Mouse (Mus musculus) splenic B cell, adult 2 months (primary cell): ENCODE results near the gene Adarb1.

Source experiments
- DNase-seq: peaks from one replicate; pipeline ENCODE4 v3.0.0-alpha.2; 2011; ENCODE audit warnings: low read depth, low spot score
- H3K27me3 ChIP-seq: 2 replicates; pipeline ENCODE4 v1.6.1; 2012; ENCODE audit warnings: mild to moderate bottlenecking, low read length, moderate library complexity, mixed read lengths; ENCODE audit not compliant: control insufficient read depth, poor library complexity, insufficient read depth, severe bottlenecking
- H3K36me3 ChIP-seq: 2 replicates; pipeline ENCODE4 v1.6.1; 2012; ENCODE audit warnings: mild to moderate bottlenecking, low read length, moderate library complexity, mixed read lengths; ENCODE audit not compliant: control insufficient read depth, poor library complexity, insufficient read depth, severe bottlenecking

Gene Adarb1

GRCm38 (mm10) chr10:77381191-77381590 lies 36.9 kb downstream of the Adarb1 start:
- no peak for DNase-seq

GRCm38 (mm10) chr10:77380716-77381115 lies 37.4 kb downstream of the Adarb1 start:
- no peak for DNase-seq
- Histone ChIP-seq H3K27me3 (no peaks in the 10 kb centered on the region), H3K36me3 (no peaks in the 10 kb centered on the region)

More at GRCm38 (mm10) chr10:77381191-77381590, 36.9 kb downstream of the Adarb1 start:
- Histone ChIP-seq H3K27me3 (no peaks in the 10 kb centered on the region), H3K36me3 (no peaks in the 10 kb centered on the region)

- DNase-seq = no peak
- Histone ChIP-seq H3K36me3 (no peaks in the 10 kb centered on the region), H3K27me3 (no peaks in the 10 kb centered on the region)
Observed at GRCm38 (mm10) chr10:77379199-77379598, 38.9 kb downstream of the Adarb1 start.

GRCm38 (mm10) chr10:77376056-77376455 lies 42.0 kb downstream of the Adarb1 start:
- H3K36me3 ChIP-seq = no peaks in the 10 kb centered on the region
- no peak for DNase-seq
- H3K27me3 ChIP-seq = no peaks in the 10 kb centered on the region

GRCm38 (mm10) chr10:77374948-77375347 lies 43.1 kb downstream of the Adarb1 start:
- Histone ChIP-seq H3K36me3 (no peaks in the 10 kb centered on the region), H3K27me3 (no peaks in the 10 kb centered on the region)
- no peak for DNase-seq

- no peaks in the 10 kb centered on the region for H3K27me3 ChIP-seq
- no peak for DNase-seq
Observed at GRCm38 (mm10) chr10:77374407-77374806, 43.7 kb downstream of the Adarb1 start.

GRCm38 (mm10) chr10:77370129-77370528 lies 47.9 kb downstream of the Adarb1 start:
- H3K36me3 ChIP-seq = no peaks in the 10 kb centered on the region
- DNase-seq = no peak
- H3K27me3 ChIP-seq = no peaks in the 10 kb centered on the region

More at GRCm38 (mm10) chr10:77374407-77374806, 43.7 kb downstream of the Adarb1 start:
- H3K36me3 ChIP-seq = no peaks in the 10 kb centered on the region

- no peaks in the 10 kb centered on the region for H3K36me3 ChIP-seq
- no peaks in the 10 kb centered on the region for H3K27me3 ChIP-seq
- DNase-seq = no peak
Observed at GRCm38 (mm10) chr10:77367973-77368372, 50.1 kb downstream of the Adarb1 start.

- Histone ChIP-seq H3K36me3 (no peaks in the 10 kb centered on the region), H3K27me3 (no peaks in the 10 kb centered on the region)
- DNase-seq = peak; percentile 3
Observed at GRCm38 (mm10) chr10:77366959-77367358, 51.1 kb downstream of the Adarb1 start.

GRCm38 (mm10) chr10:77365212-77365611 lies 52.9 kb downstream of the Adarb1 start:
- Histone ChIP-seq H3K27me3 (no peaks in the 10 kb centered on the region), H3K36me3 (no peaks in the 10 kb centered on the region)
- no peak for DNase-seq

GRCm38 (mm10) chr10:77360486-77360885 lies 57.6 kb downstream of the Adarb1 start:
- DNase-seq = no peak
- no peaks in the 10 kb centered on the region for H3K27me3 ChIP-seq
- no peaks in the 10 kb centered on the region for H3K36me3 ChIP-seq

GRCm38 (mm10) chr10:77357957-77358356 lies 60.1 kb downstream of the Adarb1 start:
- H3K36me3 ChIP-seq = no peaks in the 10 kb centered on the region
- DNase-seq = no peak

GRCm38 (mm10) chr10:77353031-77353745 lies 64.9 kb downstream of the Adarb1 start:
- H3K36me3 ChIP-seq = no peaks in the 10 kb centered on the region

More at GRCm38 (mm10) chr10:77357957-77358356, 60.1 kb downstream of the Adarb1 start:
- H3K27me3 ChIP-seq = no peaks in the 10 kb centered on the region

GRCm38 (mm10) chr10:77342842-77343241 lies 75.2 kb downstream of the Adarb1 start:
- Histone ChIP-seq H3K36me3 (no peaks in the 10 kb centered on the region), H3K27me3 (no peaks in the 10 kb centered on the region)
- no peak for DNase-seq

More at GRCm38 (mm10) chr10:77353031-77353745, 64.9 kb downstream of the Adarb1 start:
- H3K27me3 ChIP-seq = no peaks in the 10 kb centered on the region
- peak; percentile 70 for DNase-seq

- H3K36me3 ChIP-seq = no peaks in the 10 kb centered on the region
- no peaks in the 10 kb centered on the region for H3K27me3 ChIP-seq
- no peak for DNase-seq
Observed at GRCm38 (mm10) chr10:77341711-77342110, 76.4 kb downstream of the Adarb1 start.

GRCm38 (mm10) chr10:77341059-77341458 lies 77.0 kb downstream of the Adarb1 start:
- H3K27me3 ChIP-seq = no peaks in the 10 kb centered on the region
- no peak for DNase-seq

More at GRCm38 (mm10) chr10:77341059-77341458, 77.0 kb downstream of the Adarb1 start:
- no peaks in the 10 kb centered on the region for H3K36me3 ChIP-seq
